Mouse (Mus musculus) spleen, adult 2 months (tissue): ENCODE results near the gene Mllt11.

ENCODE experiments used
- CTCF ChIP-seq: fragments of 200-500 bp; IDR thresholded peaks from 2 replicates; pipeline ENCODE4 v1.5.1; 2011; ENCODE audit warnings: mild to moderate bottlenecking, inconsistent platforms; ENCODE audit not compliant: insufficient read depth, insufficient read length, insufficient replicate concordance; ENCODE audit errors: extremely low read depth
- POLR2A ChIP-seq: fragments of 200-500 bp; IDR thresholded peaks from 2 replicates; pipeline ENCODE4 v1.6.1; 2011; ENCODE audit warnings: low read depth, low read length, inconsistent platforms

DNA sequence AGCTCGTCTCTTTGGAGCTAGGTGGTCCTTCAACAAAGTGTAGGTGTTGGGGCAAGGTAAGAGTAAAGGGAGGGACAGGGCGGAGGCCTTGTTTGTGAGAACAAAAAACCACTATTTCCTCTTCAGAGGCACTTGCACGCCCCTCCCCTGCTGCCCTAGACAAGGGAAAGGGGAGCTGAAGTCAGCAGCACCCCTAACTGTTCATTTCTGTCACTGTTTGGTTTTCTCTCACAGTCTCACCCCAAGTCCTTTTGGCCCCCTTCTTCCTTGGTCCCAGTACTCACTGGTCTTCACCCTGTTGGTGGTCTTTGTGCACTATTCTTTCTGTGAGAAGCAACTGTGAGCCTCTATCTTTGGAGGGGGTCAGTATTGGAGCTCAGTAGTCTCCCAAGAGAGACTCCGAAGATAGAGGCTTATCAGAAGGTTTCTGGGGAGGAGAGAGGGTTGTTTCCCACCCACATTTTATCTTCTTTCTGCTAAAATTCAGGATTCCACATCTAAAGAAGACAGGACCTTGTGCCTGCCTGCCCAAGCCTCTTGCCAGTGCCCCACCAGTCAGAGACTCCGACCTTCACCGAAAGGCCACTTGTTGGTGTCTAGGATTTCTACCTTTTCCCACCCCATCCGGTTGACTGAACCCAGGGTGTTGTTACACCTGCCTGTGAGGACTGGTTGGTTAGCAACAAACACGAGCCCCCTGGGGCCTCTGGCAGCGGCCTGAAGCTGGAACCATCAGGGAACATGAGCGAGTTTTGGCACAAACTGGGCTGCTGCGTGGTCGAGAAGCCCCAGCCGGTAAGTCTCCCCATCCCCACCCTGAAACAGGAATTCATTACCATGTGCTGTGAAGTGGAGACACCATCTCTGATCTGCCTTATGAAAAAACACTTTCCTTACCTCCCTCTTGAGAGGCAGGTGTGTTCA is at the start of gene Mllt11:
- no peak for TF ChIP-seq CTCF
- TF ChIP-seq POLR2A = peak; percentile 70
